Mouse (Mus musculus) gastrocnemius, postnatal 10 days (tissue): ENCODE results near the gene Gm36245. TPM values are rescaled to one million over a fixed set of nuclear protein-coding genes. Genes with fewer than 3 reads are reported as not detected.
"Not testable (repeated sequence)": the region's sequence is repeated elsewhere in the genome, so short reads cannot be mapped to it uniquely, and the experiment has no call there.

Source experiments
- DNase-seq: peaks from one replicate; pipeline ENCODE4 v3.0.0; 2021; ENCODE audit warnings: mixed read lengths
- long read RNA-seq, 2 experiments: library from polyadenylated mRNA; stranded (forward); transcript quantifications; one replicate each; pipeline ENCODE4 v2.0.0; 2021
- total RNA-seq, 2 experiments: library from RNA; stranded (reverse); gene quantifications; 2 replicates each; pipeline ENCODE4 v1.2.3; 2021

Gm36245 gene
- not detected for total RNA-seq
- long read RNA-seq, experiment 1: 0 reads
- long read RNA-seq, experiment 2: 0 reads

DNA sequence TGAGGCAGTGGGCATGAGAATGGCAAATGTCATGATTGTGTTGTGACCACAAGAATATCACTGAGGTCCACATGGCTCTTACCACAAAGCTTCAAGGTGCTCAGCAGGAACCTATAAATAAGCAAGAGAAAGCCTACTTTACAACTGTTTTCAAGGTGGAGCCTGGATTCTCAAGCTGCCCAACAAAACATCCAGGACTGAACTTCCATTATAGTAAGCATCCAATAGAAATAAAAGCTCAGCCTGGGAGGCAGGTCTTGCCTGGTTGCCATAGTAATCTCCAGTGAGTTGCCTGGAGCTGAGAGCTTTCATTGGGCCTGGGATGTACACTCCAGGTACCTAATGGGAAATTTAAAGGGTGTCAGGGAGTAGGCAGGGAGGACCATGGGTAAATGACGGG is at the start of gene Gm36245:
Gene Gm36245, plus strand, starts transcription at position 301 of the 400 bp plus-strand sequence.
- DNase-seq: no peak

DNA sequence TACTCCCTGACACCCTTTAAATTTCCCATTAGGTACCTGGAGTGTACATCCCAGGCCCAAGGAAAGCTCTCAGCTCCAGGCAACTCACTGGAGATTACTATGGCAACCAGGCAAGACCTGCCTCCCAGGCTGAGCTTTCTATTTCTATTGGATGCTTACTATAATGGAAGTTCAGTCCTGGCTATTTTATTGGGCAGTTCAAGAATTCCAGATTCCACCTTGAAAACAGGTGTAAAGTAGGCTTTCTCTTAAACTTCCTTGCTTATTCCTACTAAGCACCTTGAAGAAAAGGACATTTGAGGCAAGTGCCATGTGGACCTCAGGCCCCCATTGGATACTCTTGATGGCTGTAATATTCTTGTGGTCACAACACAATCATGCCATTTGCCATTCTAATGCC is 37.3 kb upstream of the Gm36245 start, which contains the start of gene 1700025B11Rik:
Gene 1700025B11Rik, minus strand, starts transcription at position 101 of the 400 bp plus-strand sequence.
- DNase-seq: no peak

DNA sequence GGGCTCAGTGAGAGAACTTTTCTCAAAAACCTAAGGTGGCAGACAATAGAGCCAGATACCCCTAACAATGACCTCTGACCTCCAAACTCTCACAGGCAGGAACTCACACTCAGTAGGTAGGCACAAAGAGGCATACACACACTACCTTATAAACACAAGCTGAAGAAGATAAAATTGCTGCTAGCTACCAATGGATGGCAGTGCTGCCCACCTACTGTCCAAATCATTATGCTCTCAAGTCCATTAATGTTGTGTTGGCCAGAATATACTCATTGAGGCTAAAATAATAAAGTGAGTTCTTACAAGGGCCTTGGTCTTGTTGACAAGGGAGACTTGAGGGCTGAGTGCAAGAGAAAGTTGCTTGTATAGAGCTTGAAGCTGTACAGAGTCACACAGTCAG is 35.8 kb upstream of the Gm36245 start:
- no peak for DNase-seq

DNA sequence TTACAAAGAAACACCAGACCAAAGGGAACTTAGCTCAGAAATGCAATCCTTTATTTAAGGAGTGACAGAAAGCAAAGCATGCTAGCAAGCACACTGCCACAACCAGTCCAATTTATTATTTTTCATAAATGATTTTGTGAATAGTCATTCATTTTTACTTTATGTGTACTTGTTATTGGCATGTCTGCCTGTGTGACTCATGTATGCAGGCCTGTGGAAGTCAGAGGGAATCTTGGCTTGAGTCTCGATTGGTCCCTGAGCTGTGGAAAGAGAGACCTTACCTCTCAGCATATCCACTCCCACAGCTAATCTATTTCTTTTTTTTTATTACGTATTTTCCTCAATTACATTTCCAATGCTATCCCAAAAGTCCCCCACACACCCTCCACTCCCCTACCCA is 20.3 kb upstream of the Gm36245 start:
- DNase-seq: no peak

DNA sequence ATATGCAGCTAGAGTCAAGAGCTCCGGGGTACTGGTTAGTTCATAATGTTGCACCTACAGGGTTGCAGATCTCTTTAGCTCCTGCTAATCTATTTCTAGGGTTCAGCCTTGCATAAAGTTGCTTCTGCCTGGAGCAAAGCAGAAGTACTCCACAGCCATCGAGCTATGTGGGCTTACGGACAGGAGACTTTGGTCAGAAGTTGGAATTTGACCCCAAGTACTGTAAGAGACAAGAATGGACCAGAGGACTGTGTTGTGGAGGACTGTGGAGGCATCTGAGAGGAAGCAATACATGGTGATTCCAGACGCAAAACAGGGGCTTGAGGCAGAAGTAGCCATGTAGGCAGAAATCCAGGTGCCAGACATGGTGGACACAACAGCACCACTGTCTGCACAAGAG is 19.7 kb upstream of the Gm36245 start:
- no peak for DNase-seq

DNA sequence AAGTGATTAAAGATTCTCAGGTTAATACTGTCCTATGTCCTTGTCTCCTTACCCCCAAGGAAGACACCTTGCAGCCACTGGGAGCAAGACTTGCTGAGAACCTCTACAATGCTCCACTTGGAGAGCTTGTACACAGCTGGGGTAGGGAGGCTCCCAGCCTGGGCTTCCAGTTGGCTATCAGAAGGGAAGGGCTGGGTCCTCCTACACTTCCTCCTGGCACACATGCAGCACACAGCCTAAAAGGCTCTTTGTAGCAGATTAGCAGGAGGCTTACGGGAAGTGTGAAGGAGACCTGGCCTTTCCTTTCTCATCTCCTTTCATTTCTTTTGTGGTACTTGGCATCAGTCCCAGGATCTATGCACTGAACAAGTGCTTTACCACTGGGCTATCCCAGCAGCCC is 17.4 kb upstream of the Gm36245 start:
- DNase-seq: peak; percentile 26

DNA sequence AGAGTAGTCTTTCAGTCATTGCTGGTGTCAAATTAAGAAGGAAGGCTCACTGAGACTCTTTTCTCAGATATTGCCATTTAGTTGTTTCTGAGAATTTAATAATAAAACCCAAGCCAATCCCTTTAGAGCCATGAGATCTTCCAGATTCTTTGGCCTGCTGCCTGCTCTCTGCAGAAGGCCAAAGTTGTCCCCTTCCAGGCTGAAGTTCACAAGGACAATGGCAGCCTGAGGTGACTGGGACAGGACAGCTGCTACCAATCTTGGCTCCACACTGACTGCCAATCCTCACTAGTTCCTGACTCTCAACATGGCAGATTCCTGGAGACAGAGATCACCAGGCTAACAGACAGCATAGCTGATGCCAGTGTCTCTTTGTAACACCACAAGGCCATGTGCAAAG is 12.0 kb upstream of the Gm36245 start:
- peak; percentile 22 for DNase-seq

DNA sequence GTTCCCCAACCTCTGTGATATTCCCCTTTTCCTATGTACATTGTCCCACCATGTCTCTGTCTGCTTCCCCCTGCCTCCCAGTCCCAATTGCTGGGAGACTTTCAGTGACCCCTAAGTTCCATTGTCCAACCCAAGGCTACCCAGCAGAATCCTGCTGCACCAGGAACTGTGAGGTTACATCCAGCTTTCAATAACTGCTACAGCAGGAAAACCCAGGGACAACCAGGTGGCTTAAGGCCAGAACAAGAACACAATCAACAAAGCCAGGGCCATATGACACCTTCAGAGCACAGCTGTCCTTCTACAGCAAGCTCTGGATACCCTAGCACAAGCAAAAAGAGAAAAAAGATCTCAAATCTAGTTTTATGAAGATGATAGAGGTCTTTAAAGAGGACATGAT is 10.1 kb upstream of the Gm36245 start:
- no peak for DNase-seq

DNA sequence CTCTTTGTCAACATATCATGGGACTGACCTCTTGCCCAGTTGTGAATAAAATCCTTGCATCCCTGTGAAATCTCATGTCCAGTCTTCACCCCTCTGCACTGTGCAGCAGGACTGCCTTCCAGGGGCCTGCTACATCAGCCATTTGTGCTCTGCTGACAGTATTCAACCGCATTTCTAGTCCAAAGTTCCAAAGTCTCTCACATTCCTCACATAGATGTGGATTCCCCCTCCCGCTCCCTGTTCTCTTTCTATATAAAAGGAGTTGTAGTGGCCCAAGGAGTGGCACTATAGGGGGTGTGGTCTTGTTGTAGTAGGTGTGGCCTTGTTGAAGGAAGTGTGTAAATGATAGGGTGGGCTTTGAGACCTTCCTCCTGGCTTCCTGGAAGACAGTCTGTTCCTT is 8.2 kb upstream of the Gm36245 start:
- DNase-seq: no peak

DNA sequence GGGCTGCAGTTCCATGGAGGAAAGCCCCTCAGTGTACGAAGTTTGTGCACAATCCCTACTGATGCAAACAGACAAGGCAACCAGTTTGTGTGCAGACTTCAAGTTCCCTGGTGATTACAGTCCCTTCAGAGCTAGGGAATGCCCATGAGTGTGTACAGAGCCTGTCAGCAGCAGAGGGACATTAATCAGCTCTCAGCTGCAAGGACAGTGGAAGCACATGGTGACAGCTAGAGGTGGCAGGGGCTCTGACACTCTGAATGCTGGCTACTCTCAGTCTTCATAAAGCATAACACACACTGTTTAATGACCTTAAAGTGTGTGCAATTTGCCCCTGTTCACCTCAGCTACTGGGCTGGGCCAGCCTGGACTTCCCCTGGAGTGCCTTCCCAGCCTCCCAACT is 5.5 kb upstream of the Gm36245 start:
- DNase-seq: no peak

DNA sequence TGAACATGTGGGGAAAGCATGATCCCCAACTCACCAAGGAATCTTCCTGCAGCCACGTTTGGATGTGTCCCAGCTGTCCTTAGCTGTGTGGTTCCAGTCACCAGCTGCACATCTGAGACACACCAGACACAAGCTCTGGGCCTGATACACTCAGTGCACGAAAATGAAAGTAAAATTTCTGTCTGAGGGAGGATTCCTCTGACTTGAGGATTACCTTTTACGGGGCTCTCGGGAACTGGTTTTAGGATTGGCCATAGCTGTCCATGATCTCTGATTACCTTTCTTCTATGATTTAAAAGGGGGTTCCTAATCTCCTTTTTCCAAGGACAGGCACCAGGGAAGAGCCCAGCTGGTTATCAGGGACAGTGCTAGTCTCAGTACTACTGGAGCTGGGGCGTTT is 3.1 kb upstream of the Gm36245 start, which contains the start of gene Apol10b:
Gene Apol10b, minus strand, starts transcription at position 165 of the 400 bp plus-strand sequence.
- DNase-seq: no peak

DNA sequence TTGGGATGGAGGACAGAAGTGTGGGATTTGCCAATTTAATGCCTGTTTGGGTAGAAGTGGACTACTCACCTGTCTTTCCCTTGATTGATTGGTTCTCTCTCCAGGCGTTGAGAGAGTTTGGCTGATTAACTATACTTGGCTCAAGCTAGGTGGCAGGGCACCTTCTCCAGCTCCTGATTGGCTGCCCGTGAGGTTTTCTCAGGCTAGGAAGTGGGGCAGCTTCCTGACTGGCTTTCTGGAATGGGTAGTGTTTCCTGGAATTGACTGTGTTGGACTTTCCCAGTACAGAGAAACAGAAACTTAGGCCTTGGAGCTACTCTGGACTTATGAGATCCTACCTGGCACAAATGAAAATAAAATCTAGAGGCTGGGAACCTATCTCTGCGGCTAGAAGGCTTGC is 629 bp upstream of the Gm36245 start:
- DNase-seq: no peak

DNA sequence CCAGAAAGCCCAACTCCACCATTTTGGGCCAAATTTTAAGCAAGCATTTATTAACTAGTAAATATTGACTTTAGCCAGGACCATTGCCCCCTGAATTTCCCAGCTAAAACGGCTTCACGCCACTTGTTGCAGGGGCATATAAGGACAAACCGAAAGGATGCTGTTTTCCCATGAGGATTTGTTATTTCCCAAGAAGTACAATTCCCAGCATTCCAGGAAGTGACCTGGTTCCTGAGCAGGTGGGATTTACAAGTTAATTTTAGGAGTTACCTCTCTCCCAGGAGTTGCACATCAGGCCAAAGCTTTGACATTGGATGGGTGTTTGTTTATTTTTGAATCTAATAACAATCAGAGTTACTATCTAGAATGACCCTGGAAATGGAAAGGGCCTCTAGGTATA is 7.0 kb downstream of the Gm36245 start:
- no peak for DNase-seq

DNA sequence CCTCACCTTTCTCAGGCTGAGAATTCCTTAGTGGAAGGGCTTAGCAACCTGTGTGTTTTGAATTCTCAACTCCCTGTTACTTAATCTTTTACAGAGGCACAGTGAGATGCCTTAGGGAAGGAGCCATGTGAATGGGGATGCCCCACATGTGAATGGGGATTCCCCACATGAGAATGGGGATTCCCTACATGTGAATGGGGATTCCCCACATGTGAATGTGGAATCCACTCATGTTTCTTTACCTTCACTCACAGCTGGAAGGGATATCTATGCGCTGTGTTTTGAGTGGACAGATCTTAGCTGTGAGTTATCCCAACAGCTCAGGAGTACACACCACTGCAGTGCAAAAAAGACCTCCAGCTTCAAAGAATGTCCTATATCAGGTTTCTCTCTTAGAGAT is 25.7 kb downstream of the Gm36245 start:
- no peak for DNase-seq

DNA sequence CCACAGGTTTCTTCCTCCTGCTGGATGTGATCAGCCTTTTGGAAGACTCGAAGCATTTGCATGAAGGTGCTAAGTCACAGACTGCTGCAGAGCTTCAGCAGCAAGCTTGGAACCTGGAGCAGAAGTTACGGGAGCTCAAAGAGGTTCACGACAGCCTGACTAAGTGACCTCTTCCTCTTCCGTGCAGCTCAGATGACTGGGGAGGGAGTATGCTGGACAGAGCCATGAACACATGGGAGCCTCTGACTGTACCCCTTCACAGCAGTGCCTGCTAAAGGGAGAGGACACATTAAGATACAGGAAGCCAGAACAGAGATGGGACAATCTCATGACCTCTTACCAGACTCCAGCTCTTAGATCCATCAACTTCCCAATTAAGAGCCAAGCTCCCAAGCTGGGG is 27.4 kb downstream of the Gm36245 start:
- DNase-seq: not testable (repeated sequence)

DNA sequence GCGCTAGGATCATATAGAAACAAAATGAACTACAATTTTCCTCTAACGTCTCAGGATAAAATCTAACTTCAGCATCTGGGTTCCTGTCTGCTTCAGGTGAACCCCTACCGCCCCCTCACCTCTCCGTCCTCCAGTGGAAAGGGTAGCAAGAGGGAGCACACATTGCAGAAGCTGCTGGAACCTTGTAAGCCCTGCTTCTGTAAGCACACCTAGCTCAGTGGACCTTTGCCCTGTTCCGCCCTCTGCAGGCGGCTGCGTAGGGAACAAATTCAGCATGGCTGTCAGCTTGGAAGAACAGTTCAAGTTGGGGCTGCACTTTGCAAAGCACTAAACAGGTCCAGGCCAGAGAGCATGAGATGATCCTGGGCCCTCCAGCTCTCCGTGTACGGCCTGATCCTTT is 29.6 kb downstream of the Gm36245 start:
- DNase-seq: not testable (repeated sequence)

DNA sequence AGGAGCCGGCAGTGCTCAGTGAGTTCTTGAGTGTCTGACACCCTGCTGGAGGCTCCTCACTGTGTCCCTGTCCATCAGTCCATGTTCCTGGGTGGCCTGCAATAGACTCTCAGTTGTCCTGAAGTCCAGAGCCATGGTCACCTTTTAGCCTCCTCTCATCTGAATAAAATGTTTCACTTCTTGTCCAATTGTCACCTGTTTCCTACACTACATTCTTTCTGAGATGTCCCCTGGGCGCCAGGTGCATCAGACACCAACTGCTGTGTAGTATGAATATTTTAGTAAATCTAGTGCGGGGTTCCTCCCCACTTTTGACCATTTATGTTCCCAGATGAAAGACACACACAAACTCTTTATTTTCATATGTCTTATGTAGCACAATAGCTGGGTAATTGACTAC is 30.8 kb downstream of the Gm36245 start:
- DNase-seq: not testable (repeated sequence)

DNA sequence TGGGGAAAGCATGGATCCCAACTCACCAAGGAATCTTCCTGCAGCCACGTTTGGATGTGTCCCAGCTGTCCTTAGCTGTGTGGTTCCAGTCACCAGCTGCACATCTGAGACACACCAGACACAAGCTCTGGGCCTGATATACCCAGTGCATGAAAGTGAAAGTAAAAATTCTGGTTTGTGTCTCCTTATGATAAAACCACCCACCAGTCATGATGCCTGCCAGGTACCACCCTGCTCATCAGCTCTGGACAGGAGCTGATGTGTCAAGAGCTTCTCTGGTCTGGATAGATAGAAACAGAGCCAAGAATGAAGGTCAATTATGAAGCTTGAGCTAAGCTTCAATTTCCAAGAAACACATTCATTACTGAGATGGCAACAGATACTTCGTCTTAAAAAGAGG is 44.1 kb downstream of the Gm36245 start, which contains the start of gene Apol11b:
Gene Apol11b, minus strand, starts transcription at position 111 of the 400 bp plus-strand sequence.
- DNase-seq: not testable (repeated sequence)

DNA sequence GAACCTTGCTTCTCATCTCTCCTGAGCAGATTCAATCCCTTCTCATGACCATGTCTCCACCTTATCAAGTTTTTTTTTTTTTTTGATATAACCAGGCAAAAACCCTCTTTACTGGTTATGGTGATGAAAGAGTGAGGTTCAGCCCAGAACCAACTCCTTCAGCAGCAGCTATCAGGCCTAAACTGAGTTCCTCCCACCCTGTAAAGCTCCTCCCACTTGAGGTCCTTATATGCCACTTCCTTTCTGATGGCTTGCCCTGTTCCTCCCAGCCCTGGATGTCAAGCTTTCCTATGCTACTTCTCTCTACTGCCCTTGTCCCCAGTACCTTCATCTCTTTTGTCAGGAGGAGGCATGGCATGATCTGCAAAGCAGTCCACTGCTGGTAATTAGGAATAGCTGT is 52.1 kb downstream of the Gm36245 start:
- not testable (repeated sequence) for DNase-seq

Other genes starting within 250 kb of the Gm36245 start
- gene Apol7a, start 200.1 kb upstream of the Gm36245 start, total RNA-seq: under 1 TPM; 0.14 to 0.29 TPM
- not detected for gene Apol9a, start 188.1 kb upstream of the Gm36245 start, total RNA-seq
- 1 to 10 TPM in 1 of 2 experiments, under 1 TPM in 1; 0.52 to 1.7 TPM for gene Apol7b, start 151.8 kb upstream of the Gm36245 start, total RNA-seq
- gene Apol10a, start 122.2 kb upstream of the Gm36245 start, total RNA-seq: not detected
- not detected for gene Apol11a, start 91.0 kb upstream of the Gm36245 start, total RNA-seq
- gene Apol7c, start 65.9 kb upstream of the Gm36245 start, total RNA-seq: under 1 TPM in 1 of 2 experiments, not detected in 1; 0.12 TPM
- gene 1700025B11Rik, start 37.4 kb upstream of the Gm36245 start, total RNA-seq: not detected
- gene Apol10b, start 3.1 kb upstream of the Gm36245 start, total RNA-seq: under 1 TPM in 1 of 2 experiments, not detected in 1; 0.32 TPM
- under 1 TPM in 1 of 2 experiments, not detected in 1; 0.18 TPM for gene Apol11b, start 44.0 kb downstream of the Gm36245 start, total RNA-seq
- not detected for gene Apol7e, start 99.6 kb downstream of the Gm36245 start, total RNA-seq
- gene Apol9b, start 129.8 kb downstream of the Gm36245 start, total RNA-seq: not detected
- under 1 TPM in 1 of 2 experiments, not detected in 1; 0.61 TPM for gene Apol8, start 157.7 kb downstream of the Gm36245 start, total RNA-seq
- gene Myh9, start 242.9 kb downstream of the Gm36245 start, total RNA-seq: 100 to 1,000 TPM; 117 to 155 TPM